Mouse (Mus musculus) hindbrain, embryonic 10.5 days (tissue): Measurements from ENCODE around the gene Gse1. TPM values are rescaled to one million over a fixed set of nuclear protein-coding genes. Genes with fewer than 3 reads are reported as not detected.

ENCODE experiments used
- DNase-seq: peaks from one replicate; pipeline ENCODE4 v3.0.0-alpha.2; 2017; ENCODE audit warnings: low spot score
- H3K27ac ChIP-seq: fragments of 300-500 bp; sonication (generic); 2 replicates; pipeline ENCODE4 v1.5.1; 2016; ENCODE audit warnings: mild to moderate bottlenecking, moderate library complexity
- H3K27me3 ChIP-seq: fragments of 300-500 bp; sonication (generic); 2 replicates; pipeline ENCODE4 v1.6.1; 2016; ENCODE audit warnings: mild to moderate bottlenecking; ENCODE audit not compliant: poor library complexity, insufficient read depth, severe bottlenecking
- H3K36me3 ChIP-seq: fragments of 300-500 bp; sonication (generic); 2 replicates; pipeline ENCODE4 v1.6.1; 2016; ENCODE audit warnings: mild to moderate bottlenecking, moderate library complexity
- H3K4me1 ChIP-seq: fragments of 300-500 bp; sonication (generic); replicated peaks from 2 replicates; pipeline ENCODE4 v1.6.1; 2016; ENCODE audit warnings: mild to moderate bottlenecking
- H3K4me3 ChIP-seq: fragments of 300-500 bp; sonication (generic); 2 replicates; pipeline ENCODE4 v1.5.1; 2016; ENCODE audit warnings: mild to moderate bottlenecking, moderate library complexity
- H3K9me3 ChIP-seq: fragments of 300-500 bp; sonication (generic); 2 replicates; pipeline ENCODE4 v1.6.1; 2016; ENCODE audit warnings: mild to moderate bottlenecking, moderate library complexity
- WGBS: fragments of 180-500 bp; shearing (Covaris S2); methylation state at CpG from one replicate; pipeline ENCODE4 v1.1.7; 2016; 5-methylcytosine and 5-hydroxymethylcytosine counted together
- polyA plus RNA-seq: library from polyadenylated mRNA; unstranded; fragments of >200 nt; fragmentation: Nextera tagmentation; extraction: Ambion mirVana; gene quantifications from 2 replicates; pipeline ENCODE4 v1.2.1, GENCODE M21; 2016

Gse1 gene
- polyA plus RNA-seq, 1 experiment from 2014 or later: 22.9 TPM

- Histone ChIP-seq H3K4me1 (peaks cover 64% of the 10 kb centered on the region), H3K9me3 (no peaks in the 10 kb centered on the region), H3K27me3 (peaks cover 65% of the 10 kb centered on the region), H3K27ac (no peak overlapping the region), H3K4me3 (no peak overlapping the region), H3K36me3 (no peaks in the 10 kb centered on the region)
- WGBS: 85% methylated on average over 4 of the region's 4 CpGs
- no peak for DNase-seq
Measured at GRCm38 (mm10) chr8:120315644-120316043, 87.4 kb downstream of the Gse1 start.

- DNase-seq: no peak
- Histone ChIP-seq H3K27ac (no peak overlapping the region), H3K27me3 (peaks cover 55% of the 10 kb centered on the region), H3K36me3 (no peaks in the 10 kb centered on the region), H3K9me3 (no peaks in the 10 kb centered on the region), H3K4me3 (no peak overlapping the region), H3K4me1 (peaks cover 59% of the 10 kb centered on the region)
- 90% methylated on average over 7 of the region's 7 CpGs for WGBS
Measured at GRCm38 (mm10) chr8:120316707-120317106, 88.5 kb downstream of the Gse1 start.

- peaks cover 49% of the 10 kb centered on the region for H3K27me3 ChIP-seq
- H3K27ac ChIP-seq: peak overlapping the region; percentile 19; the same call in 1 of the 2 replicates
- H3K9me3 ChIP-seq: no peaks in the 10 kb centered on the region
- peaks cover 59% of the 10 kb centered on the region for H3K4me1 ChIP-seq
- H3K36me3 ChIP-seq: no peaks in the 10 kb centered on the region
- WGBS: 91% methylated on average over 21 of the region's 21 CpGs
- H3K4me3 ChIP-seq: no peak overlapping the region
- no peak for DNase-seq
Measured at GRCm38 (mm10) chr8:120317118-120317824, 89.0 kb downstream of the Gse1 start.

GRCm38 (mm10) chr8:120318476-120318991 lies 90.3 kb downstream of the Gse1 start:
- no peaks in the 10 kb centered on the region for H3K9me3 ChIP-seq
- H3K27ac ChIP-seq: peak overlapping the region; percentile 19
- no peak for DNase-seq
- peaks cover 68% of the 10 kb centered on the region for H3K4me1 ChIP-seq
- H3K4me3 ChIP-seq: no peak overlapping the region
- WGBS: 84% methylated on average over 12 of the region's 12 CpGs
- peaks cover 41% of the 10 kb centered on the region for H3K27me3 ChIP-seq
- no peaks in the 10 kb centered on the region for H3K36me3 ChIP-seq

GRCm38 (mm10) chr8:120319449-120319848 lies 91.2 kb downstream of the Gse1 start:
- no peaks in the 10 kb centered on the region for H3K36me3 ChIP-seq
- 26% methylated on average over 7 of the region's 7 CpGs for WGBS
- H3K4me3 ChIP-seq: no peak overlapping the region
- peaks cover 70% of the 10 kb centered on the region for H3K4me1 ChIP-seq
- DNase-seq: peak; percentile 81
- peaks cover 41% of the 10 kb centered on the region for H3K27me3 ChIP-seq
- H3K9me3 ChIP-seq: no peaks in the 10 kb centered on the region
- peak overlapping the region; percentile 78 for H3K27ac ChIP-seq

- Histone ChIP-seq H3K4me3 (no peak overlapping the region), H3K4me1 (peaks cover 74% of the 10 kb centered on the region), H3K9me3 (no peaks in the 10 kb centered on the region), H3K36me3 (no peaks in the 10 kb centered on the region), H3K27ac (no peak overlapping the region), H3K27me3 (peaks cover 43% of the 10 kb centered on the region)
- 92% methylated on average over 5 of the region's 5 CpGs for WGBS
- no peak for DNase-seq
Measured at GRCm38 (mm10) chr8:120320146-120320545, 91.9 kb downstream of the Gse1 start.

GRCm38 (mm10) chr8:120321724-120322123 lies 93.5 kb downstream of the Gse1 start:
- Histone ChIP-seq H3K4me1 (peaks cover 85% of the 10 kb centered on the region), H3K36me3 (no peaks in the 10 kb centered on the region), H3K9me3 (no peaks in the 10 kb centered on the region), H3K27ac (peak overlapping the region; percentile 91), H3K27me3 (peaks cover 35% of the 10 kb centered on the region), H3K4me3 (no peak overlapping the region)
- 37% methylated on average over 6 of the region's 6 CpGs for WGBS
- peak; percentile 38 for DNase-seq

GRCm38 (mm10) chr8:120322956-120323448 lies 94.7 kb downstream of the Gse1 start:
- Histone ChIP-seq H3K27ac (peak overlapping the region; percentile 91), H3K9me3 (no peaks in the 10 kb centered on the region), H3K4me1 (peaks cover 83% of the 10 kb centered on the region), H3K36me3 (no peaks in the 10 kb centered on the region), H3K4me3 (peak overlapping the region; percentile 34), H3K27me3 (peaks cover 23% of the 10 kb centered on the region)
- 2% methylated on average over 20 of the region's 20 CpGs for WGBS
- DNase-seq: peak; percentile 93

- Histone ChIP-seq H3K4me3 (no peak overlapping the region), H3K9me3 (no peaks in the 10 kb centered on the region), H3K27ac (peak overlapping the region; percentile 91), H3K36me3 (no peaks in the 10 kb centered on the region), H3K27me3 (peaks cover 34% of the 10 kb centered on the region), H3K4me1 (peaks cover 81% of the 10 kb centered on the region)
- no peak for DNase-seq
- 54% methylated on average over 3 of the region's 3 CpGs for WGBS
Measured at GRCm38 (mm10) chr8:120324555-120324954, 96.3 kb downstream of the Gse1 start.

GRCm38 (mm10) chr8:120325172-120325767 lies 97.0 kb downstream of the Gse1 start:
- H3K4me1 ChIP-seq: peaks cover 79% of the 10 kb centered on the region
- H3K36me3 ChIP-seq: no peaks in the 10 kb centered on the region
- H3K4me3 ChIP-seq: no peak overlapping the region
- H3K27ac ChIP-seq: peak overlapping the region; percentile 91
- no peak for DNase-seq
- WGBS: 68% methylated on average over 5 of the region's 5 CpGs
- peaks cover 41% of the 10 kb centered on the region for H3K27me3 ChIP-seq
- H3K9me3 ChIP-seq: no peaks in the 10 kb centered on the region

GRCm38 (mm10) chr8:120327131-120327554 lies 98.9 kb downstream of the Gse1 start:
- WGBS: 38% methylated on average over 3 of the region's 3 CpGs
- Histone ChIP-seq H3K4me3 (no peak overlapping the region), H3K36me3 (no peaks in the 10 kb centered on the region), H3K9me3 (no peaks in the 10 kb centered on the region), H3K27ac (peak overlapping the region; percentile 66), H3K27me3 (peaks cover 60% of the 10 kb centered on the region), H3K4me1 (peaks cover 85% of the 10 kb centered on the region)
- peak; percentile 58 for DNase-seq

GRCm38 (mm10) chr8:120328361-120329022 lies 100.2 kb downstream of the Gse1 start:
- DNase-seq: no peak
- Histone ChIP-seq H3K4me3 (no peak overlapping the region), H3K27ac (peak overlapping the region; percentile 31), H3K4me1 (peaks cover 85% of the 10 kb centered on the region), H3K36me3 (no peaks in the 10 kb centered on the region), H3K27me3 (peaks cover 70% of the 10 kb centered on the region), H3K9me3 (no peaks in the 10 kb centered on the region)
- 90% methylated on average over 13 of the region's 13 CpGs for WGBS
